Mouse (Mus musculus): ENCODE results near the gene Mst1r.

GRCm38 (mm10) chr9:107890260-107890659, 16.4 kb upstream of the Mst1r start:
- TF ChIP-seq CTCF (IDR thresholded peaks at IDR 0.05; ENCODE audit: borderline replicate concordance, control insufficient read depth, extremely low read depth, insufficient read depth, low read length, poor library complexity) (no peak), POLR2A (IDR thresholded peaks at IDR 0.05; ENCODE audit: control insufficient read depth, extremely low read depth, insufficient read depth, low read length, poor library complexity) (no peak)
